Mouse (Mus musculus) gastrocnemius, postnatal 36 days (tissue): ENCODE results near the gene Gm8909. TPM values are rescaled to one million over a fixed set of nuclear protein-coding genes. Genes with fewer than 3 reads are reported as not detected.
"Not testable (repeated sequence)": the region's sequence is repeated elsewhere in the genome, so short reads cannot be mapped to it uniquely, and the experiment has no call there.

Source experiments
- DNase-seq, 2 experiments: peaks; one replicate each; pipeline ENCODE4 v3.0.0; 2022
- intact Hi-C: fragments of 180-260 bp; cut with DNase I; formaldehyde crosslinking; loops from one replicate; pipeline ENCODE4 v1.15.1; 2025
- long read RNA-seq, 2 experiments: library from polyadenylated mRNA; stranded (forward); transcript quantifications; one replicate each; pipeline ENCODE4 v2.0.0; 2021
- total RNA-seq, 2 experiments: library from RNA; stranded (reverse); gene quantifications; 2 replicates each; pipeline ENCODE4 v1.2.3; 2021

Gene Gm8909
- total RNA-seq: not detected
- long read RNA-seq, experiment 1: 0 reads
- long read RNA-seq, experiment 2: 0 reads

- no peak for DNase-seq
- intact Hi-C loops: no loop called here
These were observed at the start of gene Gm8909 for GRCm38 (mm10) chr17:36168039-36168652. Gene Gm8909, minus strand, starts transcription at chr17:36168537.

- intact Hi-C loops: no loop called here
- DNase-seq: no peak
These were observed 47.2 kb upstream of the Gm8909 start for GRCm38 (mm10) chr17:36215586-36215985.

- intact Hi-C loops: no loop called here
- no peak for DNase-seq
These were observed 38.5 kb upstream of the Gm8909 start for GRCm38 (mm10) chr17:36206846-36207245.

- DNase-seq: no peak
- intact Hi-C loops: no loop called here
These were observed 37.5 kb upstream of the Gm8909 start for GRCm38 (mm10) chr17:36205862-36206261.

- intact Hi-C loops: no loop called here
- peak in 1 of 2 experiments; percentile 16 for DNase-seq
These were observed 37.1 kb upstream of the Gm8909 start for GRCm38 (mm10) chr17:36205456-36205855.

GRCm38 (mm10) chr17:36201851-36202250 is 33.5 kb upstream of the Gm8909 start:
- intact Hi-C loops: no loop called here

GRCm38 (mm10) chr17:36198317-36198716 is 30.0 kb upstream of the Gm8909 start:
- DNase-seq: no peak
- intact Hi-C loops: loop anchor here (10.0 kb wide), 1 partner anchor 134 kb away; no protein-coding TSS in a partner anchor

More at GRCm38 (mm10) chr17:36201851-36202250, 33.5 kb upstream of the Gm8909 start:
- no peak for DNase-seq

GRCm38 (mm10) chr17:36194471-36194870 is 26.1 kb upstream of the Gm8909 start:
- intact Hi-C loops: loop anchor here (10.0 kb wide), 1 partner anchor 130 kb away; no protein-coding TSS in a partner anchor
- no peak for DNase-seq

GRCm38 (mm10) chr17:36193546-36194141 is 25.3 kb upstream of the Gm8909 start:
- peak; percentile 31 to 40 for DNase-seq
- intact Hi-C loops: loop anchor here (10.0 kb wide), 1 partner anchor 129 kb away; no protein-coding TSS in a partner anchor

- no peak for DNase-seq
- intact Hi-C loops: loop anchor here (10.0 kb wide), 1 partner anchor 128 kb away; no protein-coding TSS in a partner anchor
These were observed 24.0 kb upstream of the Gm8909 start for GRCm38 (mm10) chr17:36192371-36192770.

- intact Hi-C loops: loop anchor here (10.0 kb wide), 1 partner anchor 125 kb away; no protein-coding TSS in a partner anchor
- DNase-seq: no peak
These were observed 21.8 kb upstream of the Gm8909 start, which contains the start of gene H2-T3 for GRCm38 (mm10) chr17:36190169-36190507. Gene H2-T3, minus strand, starts transcription at chr17:36190287.

GRCm38 (mm10) chr17:36189491-36190168 is 21.3 kb upstream of the Gm8909 start:
- DNase-seq: no peak
- intact Hi-C loops: loop anchor here (5.0 to 10.0 kb wide), 3 partner anchors 102 to 367 kb away; partner anchors contain the start of genes Flot1 and Ier3

- intact Hi-C loops: loop anchor here (5.0 kb wide), 2 partner anchors 100 to 365 kb away; partner anchors contain the start of genes Flot1 and Ier3
- DNase-seq: no peak
These were observed 19.2 kb upstream of the Gm8909 start for GRCm38 (mm10) chr17:36187540-36187939.

- intact Hi-C loops: no loop called here
These were observed 13.9 kb upstream of the Gm8909 start for GRCm38 (mm10) chr17:36182212-36182611.

GRCm38 (mm10) chr17:36179446-36179845 is 11.1 kb upstream of the Gm8909 start:
- intact Hi-C loops, DNase-seq: not testable (repeated sequence)

More at GRCm38 (mm10) chr17:36182212-36182611, 13.9 kb upstream of the Gm8909 start:
- DNase-seq: no peak

- intact Hi-C loops: not testable (repeated sequence)
These were observed 10.6 kb upstream of the Gm8909 start for GRCm38 (mm10) chr17:36178938-36179337.

GRCm38 (mm10) chr17:36176132-36176531 is 7.8 kb upstream of the Gm8909 start:
- DNase-seq, intact Hi-C loops: not testable (repeated sequence)

More at GRCm38 (mm10) chr17:36178938-36179337, 10.6 kb upstream of the Gm8909 start:
- DNase-seq: not testable (repeated sequence)

- no peak for DNase-seq
- intact Hi-C loops: no loop called here
These were observed 2.0 kb upstream of the Gm8909 start for GRCm38 (mm10) chr17:36170287-36170814.

- intact Hi-C loops: no loop called here
These were observed 1.4 kb upstream of the Gm8909 start for GRCm38 (mm10) chr17:36169753-36170152.

GRCm38 (mm10) chr17:36169094-36169493 is 757 bp upstream of the Gm8909 start:
- DNase-seq, intact Hi-C loops: not testable (repeated sequence)

More at GRCm38 (mm10) chr17:36169753-36170152, 1.4 kb upstream of the Gm8909 start:
- DNase-seq: no peak
